Mouse (Mus musculus): Measurements from ENCODE around the gene Atl2. TPM values are rescaled to one million over a fixed set of nuclear protein-coding genes. Genes with fewer than 3 reads are reported as not detected.
A peak's percentile ranks its signal among the peaks of the same experiment; 100 is the strongest.

Atl2 gene
- polyA plus RNA-seq (2015; fragmentation: Nextera tagmentation; extraction: Ambion mirVana), result 31.8 and 36.4 TPM in 2 replicates

GRCm38 (mm10) chr17:79895911-79896423 lies at the start of gene Atl2:
Atl2 (minus strand) TSS chr17:79896123.
- Histone ChIP-seq H3K4me1 (peaks cover 25% of the 10 kb centered on the region), H3K9me3 (replicated peaks) (no peaks in the 10 kb centered on the region), H3K27ac (peak within 1 kb of the TSS; percentile 93), H3K4me3 (peak within 1 kb of the TSS; percentile 97), H3K36me3 (ENCODE audit: poor library complexity, severe bottlenecking) (no peaks in the 10 kb centered on the region), H3K4me2 (peak within 1 kb of the TSS; percentile 81), H3K27me3 (peaks cover 21% of the 10 kb centered on the region), H3K9ac (peak within 1 kb of the TSS; percentile 93)
- WGBS, result under 1% methylated on average over 41 of the region's 51 CpGs
- peak; percentile 95 for ATAC-seq

DNA sequence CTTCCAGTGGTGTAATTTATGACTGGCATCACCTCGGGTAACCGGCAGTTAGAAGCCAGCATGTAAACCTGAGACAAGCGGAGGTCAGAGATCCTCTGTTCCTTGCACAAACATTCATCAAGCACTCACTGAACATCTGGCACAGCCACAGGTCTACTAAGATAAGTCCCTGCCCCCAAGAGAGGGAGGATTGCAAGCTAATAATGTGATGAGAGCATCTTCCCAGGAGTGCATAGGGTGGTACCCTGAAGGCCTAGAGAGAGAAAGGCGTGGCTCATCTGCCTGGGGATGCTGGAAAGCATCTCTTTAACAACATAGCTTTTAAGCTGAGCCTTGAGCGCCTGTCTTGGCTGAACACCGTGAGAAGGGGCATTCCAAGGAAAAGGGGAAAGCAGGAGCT lies 48.9 kb upstream of the Atl2 start:
- Histone ChIP-seq H3K4me1 (peaks cover 15% of the 10 kb centered on the region), H3K27ac (no peak overlapping the region), H3K9ac (no peak overlapping the region), H3K9me3 (replicated peaks) (no peaks in the 10 kb centered on the region), H3K4me3 (no peak overlapping the region), H3K4me2 (no peak overlapping the region), H3K36me3 (ENCODE audit: poor library complexity, severe bottlenecking) (no peaks in the 10 kb centered on the region), H3K27me3 (no peaks in the 10 kb centered on the region)
- 83% methylated on average over 6 of the region's 6 CpGs for WGBS
- ATAC-seq, result no peak

DNA sequence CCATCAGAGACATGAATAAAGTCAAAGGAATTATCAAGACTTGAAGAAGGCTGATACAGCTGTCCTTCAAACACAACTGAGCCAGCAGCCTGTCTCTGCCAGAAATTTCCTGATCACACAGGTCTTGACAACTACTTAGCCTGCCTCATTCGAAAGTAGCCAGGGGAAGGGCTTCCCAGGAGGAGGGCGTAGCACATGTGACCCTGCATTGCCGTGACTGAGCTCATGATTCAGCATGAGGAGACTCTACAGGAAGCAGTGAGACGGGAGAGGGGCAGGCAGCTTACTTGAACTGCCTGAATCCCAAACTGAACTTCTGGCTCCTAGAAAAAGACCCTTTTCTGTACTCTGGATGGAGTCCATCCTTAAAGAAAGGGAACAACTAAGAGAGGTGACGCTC lies 46.5 kb upstream of the Atl2 start:
- 83% methylated on average over 5 of the region's 5 CpGs for WGBS
- Histone ChIP-seq H3K4me3 (no peak overlapping the region), H3K4me2 (no peak overlapping the region), H3K27ac (no peak overlapping the region), H3K9me3 (replicated peaks) (no peaks in the 10 kb centered on the region), H3K4me1 (no peaks in the 10 kb centered on the region), H3K36me3 (ENCODE audit: poor library complexity, severe bottlenecking) (no peaks in the 10 kb centered on the region), H3K9ac (no peak overlapping the region), H3K27me3 (no peaks in the 10 kb centered on the region)
- ATAC-seq, result no peak

- no peak overlapping the region for H3K4me3 ChIP-seq
- ATAC-seq, result no peak
- no peaks in the 10 kb centered on the region for H3K9me3 ChIP-seq (replicated peaks)
- H3K4me1 ChIP-seq, result no peaks in the 10 kb centered on the region
- H3K4me2 ChIP-seq, result no peak overlapping the region
- no peaks in the 10 kb centered on the region for H3K36me3 ChIP-seq (ENCODE audit: poor library complexity, severe bottlenecking)
- H3K27ac ChIP-seq, result no peak overlapping the region
- WGBS, result 84% methylated on average over 3 of the region's 3 CpGs
- no peaks in the 10 kb centered on the region for H3K27me3 ChIP-seq
- H3K9ac ChIP-seq, result no peak overlapping the region
These were observed 43.2 kb upstream of the Atl2 start for GRCm38 (mm10) chr17:79939133-79939532.

GRCm38 (mm10) chr17:79937921-79938601 lies 42.1 kb upstream of the Atl2 start:
- no peaks in the 10 kb centered on the region for H3K9me3 ChIP-seq (replicated peaks)
- 77% methylated on average over 10 of the region's 10 CpGs for WGBS
- H3K27me3 ChIP-seq, result no peaks in the 10 kb centered on the region
- no peak overlapping the region for H3K27ac ChIP-seq
- H3K9ac ChIP-seq, result no peak overlapping the region
- no peak overlapping the region for H3K4me3 ChIP-seq
- no peaks in the 10 kb centered on the region for H3K36me3 ChIP-seq (ENCODE audit: poor library complexity, severe bottlenecking)
- ATAC-seq, result no peak
- no peaks in the 10 kb centered on the region for H3K4me1 ChIP-seq
- no peak overlapping the region for H3K4me2 ChIP-seq

DNA sequence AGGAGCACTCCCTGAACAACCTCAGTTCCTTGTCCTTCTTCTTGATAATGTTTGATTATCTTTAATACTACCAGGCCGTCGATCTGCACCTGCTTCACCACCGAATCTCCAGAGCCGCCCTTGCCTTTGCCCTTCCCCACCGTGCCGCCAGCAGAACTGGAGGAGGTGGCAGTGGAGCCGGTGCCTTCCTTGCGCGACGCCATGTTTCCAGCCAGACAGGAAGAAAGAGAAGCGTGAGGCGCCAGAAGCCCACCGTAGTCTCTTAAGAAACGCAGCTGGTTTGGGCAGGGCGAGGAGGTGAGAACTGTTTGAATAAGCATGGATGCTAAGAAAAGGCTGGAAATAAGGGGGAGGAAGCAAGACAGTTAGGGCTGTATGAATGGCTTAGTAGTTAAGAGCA lies 38.4 kb upstream of the Atl2 start:
- H3K9ac ChIP-seq, result no peak overlapping the region
- H3K27ac ChIP-seq, result no peak overlapping the region
- no peaks in the 10 kb centered on the region for H3K4me1 ChIP-seq
- 91% methylated on average over 15 of the region's 15 CpGs for WGBS
- no peaks in the 10 kb centered on the region for H3K27me3 ChIP-seq
- no peak overlapping the region for H3K4me3 ChIP-seq
- no peaks in the 10 kb centered on the region for H3K36me3 ChIP-seq (ENCODE audit: poor library complexity, severe bottlenecking)
- H3K4me2 ChIP-seq, result no peak overlapping the region
- no peaks in the 10 kb centered on the region for H3K9me3 ChIP-seq (replicated peaks)
- no peak for ATAC-seq

DNA sequence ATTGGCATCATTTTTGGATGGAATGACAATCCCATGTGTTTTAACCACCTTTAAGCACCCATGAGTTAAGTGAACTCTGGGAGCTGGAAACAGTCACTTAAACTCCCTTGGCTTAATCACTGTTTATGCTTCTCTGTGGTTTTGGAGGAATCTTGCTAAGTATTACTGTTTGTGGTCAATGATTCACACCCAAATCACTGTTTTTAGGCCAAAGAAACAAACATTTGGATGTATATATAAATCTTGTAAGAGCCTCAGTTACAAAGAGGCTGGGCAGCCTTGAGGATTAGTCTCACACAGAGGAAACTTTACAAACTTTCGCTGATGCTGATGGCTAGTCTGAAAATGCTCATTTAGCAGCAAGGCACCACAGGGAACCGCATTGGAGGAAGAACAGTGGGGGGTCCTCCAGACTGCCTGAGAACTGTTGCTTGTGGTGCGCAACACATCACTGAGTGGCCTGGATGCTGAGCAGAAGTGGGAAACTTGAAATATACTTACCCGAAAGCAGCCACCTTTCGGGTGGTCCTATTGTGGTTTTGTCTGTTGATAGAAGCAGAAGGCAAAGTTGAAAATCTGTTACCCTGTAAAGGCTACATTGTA lies 36.9 kb upstream of the Atl2 start:
- no peak for ATAC-seq
- Histone ChIP-seq H3K9me3 (replicated peaks) (no peaks in the 10 kb centered on the region), H3K27ac (no peak overlapping the region), H3K27me3 (no peaks in the 10 kb centered on the region), H3K4me2 (no peak overlapping the region), H3K4me3 (no peak overlapping the region), H3K36me3 (ENCODE audit: poor library complexity, severe bottlenecking) (no peaks in the 10 kb centered on the region), H3K9ac (no peak overlapping the region), H3K4me1 (no peaks in the 10 kb centered on the region)
- 41% methylated on average over 5 of the region's 5 CpGs for WGBS

GRCm38 (mm10) chr17:79927110-79927509 lies 31.2 kb upstream of the Atl2 start:
- ATAC-seq, result no peak
- WGBS, result 93% methylated on average over 2 of the region's 2 CpGs
- Histone ChIP-seq H3K27me3 (no peaks in the 10 kb centered on the region), H3K27ac (no peak overlapping the region), H3K4me1 (no peaks in the 10 kb centered on the region), H3K4me3 (no peak overlapping the region), H3K9ac (no peak overlapping the region), H3K9me3 (replicated peaks) (no peaks in the 10 kb centered on the region), H3K36me3 (ENCODE audit: poor library complexity, severe bottlenecking) (no peaks in the 10 kb centered on the region), H3K4me2 (no peak overlapping the region)

DNA sequence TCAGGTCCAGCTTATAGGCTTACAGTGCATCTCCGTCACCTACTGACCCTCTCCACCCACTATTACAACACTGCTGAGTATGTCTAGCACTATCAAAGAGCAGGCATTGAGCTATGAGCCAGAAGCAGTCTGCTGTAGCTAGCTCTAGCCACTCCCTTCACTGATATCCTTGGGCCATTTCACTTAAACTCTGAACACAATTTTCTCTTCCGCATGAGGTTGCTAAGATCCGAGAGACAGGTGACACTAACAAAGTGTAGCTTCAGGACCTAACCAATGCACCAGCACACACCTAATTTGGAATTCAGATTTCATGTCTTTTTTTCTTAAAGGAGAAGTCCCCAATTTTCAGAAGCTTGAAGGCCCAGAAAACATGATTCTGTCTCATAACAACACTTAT lies 30.6 kb upstream of the Atl2 start:
- no peak overlapping the region for H3K4me3 ChIP-seq
- H3K4me1 ChIP-seq, result no peaks in the 10 kb centered on the region
- no peak for ATAC-seq
- no peaks in the 10 kb centered on the region for H3K27me3 ChIP-seq
- 91% methylated on average over 3 of the region's 3 CpGs for WGBS
- no peak overlapping the region for H3K9ac ChIP-seq
- H3K27ac ChIP-seq, result no peak overlapping the region
- H3K9me3 ChIP-seq (replicated peaks), result no peaks in the 10 kb centered on the region
- no peak overlapping the region for H3K4me2 ChIP-seq
- no peaks in the 10 kb centered on the region for H3K36me3 ChIP-seq (ENCODE audit: poor library complexity, severe bottlenecking)

GRCm38 (mm10) chr17:79925865-79926421 lies 30.0 kb upstream of the Atl2 start:
- Histone ChIP-seq H3K27me3 (no peaks in the 10 kb centered on the region), H3K4me1 (no peaks in the 10 kb centered on the region), H3K27ac (no peak overlapping the region), H3K9ac (no peak overlapping the region), H3K9me3 (replicated peaks) (no peaks in the 10 kb centered on the region), H3K36me3 (ENCODE audit: poor library complexity, severe bottlenecking) (no peaks in the 10 kb centered on the region), H3K4me3 (no peak overlapping the region), H3K4me2 (no peak overlapping the region)
- 93% methylated on average over 11 of the region's 11 CpGs for WGBS
- no peak for ATAC-seq

DNA sequence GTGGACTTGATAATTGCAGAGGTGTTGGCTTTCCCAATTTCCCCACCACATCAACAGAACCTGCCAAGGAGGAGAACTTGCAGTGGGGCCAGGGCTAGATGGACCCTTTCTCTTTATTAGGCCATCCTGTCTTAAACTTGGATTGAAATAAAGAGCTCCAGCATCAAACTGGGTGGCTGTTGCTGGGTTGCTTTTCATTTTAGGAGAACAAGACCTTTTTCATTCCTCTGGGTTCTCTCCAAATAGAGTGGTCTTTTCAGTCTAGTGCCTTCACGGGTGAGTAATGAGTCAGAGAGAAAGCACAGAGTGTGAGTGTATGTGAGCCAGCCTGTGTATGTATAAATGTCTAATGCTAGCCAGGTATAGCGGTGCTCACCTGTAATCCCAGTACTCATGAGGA lies 24.4 kb upstream of the Atl2 start:
- Histone ChIP-seq H3K4me3 (no peak overlapping the region), H3K36me3 (ENCODE audit: poor library complexity, severe bottlenecking) (no peaks in the 10 kb centered on the region), H3K27me3 (no peaks in the 10 kb centered on the region), H3K9me3 (replicated peaks) (no peaks in the 10 kb centered on the region), H3K27ac (no peak overlapping the region), H3K4me2 (no peak overlapping the region), H3K9ac (no peak overlapping the region), H3K4me1 (0 out of 2 replicates have a peak, but pooled peaks cover 3% of the 10 kb centered on the region)
- 84% methylated on average over 2 of the region's 2 CpGs for WGBS
- no peak for ATAC-seq

DNA sequence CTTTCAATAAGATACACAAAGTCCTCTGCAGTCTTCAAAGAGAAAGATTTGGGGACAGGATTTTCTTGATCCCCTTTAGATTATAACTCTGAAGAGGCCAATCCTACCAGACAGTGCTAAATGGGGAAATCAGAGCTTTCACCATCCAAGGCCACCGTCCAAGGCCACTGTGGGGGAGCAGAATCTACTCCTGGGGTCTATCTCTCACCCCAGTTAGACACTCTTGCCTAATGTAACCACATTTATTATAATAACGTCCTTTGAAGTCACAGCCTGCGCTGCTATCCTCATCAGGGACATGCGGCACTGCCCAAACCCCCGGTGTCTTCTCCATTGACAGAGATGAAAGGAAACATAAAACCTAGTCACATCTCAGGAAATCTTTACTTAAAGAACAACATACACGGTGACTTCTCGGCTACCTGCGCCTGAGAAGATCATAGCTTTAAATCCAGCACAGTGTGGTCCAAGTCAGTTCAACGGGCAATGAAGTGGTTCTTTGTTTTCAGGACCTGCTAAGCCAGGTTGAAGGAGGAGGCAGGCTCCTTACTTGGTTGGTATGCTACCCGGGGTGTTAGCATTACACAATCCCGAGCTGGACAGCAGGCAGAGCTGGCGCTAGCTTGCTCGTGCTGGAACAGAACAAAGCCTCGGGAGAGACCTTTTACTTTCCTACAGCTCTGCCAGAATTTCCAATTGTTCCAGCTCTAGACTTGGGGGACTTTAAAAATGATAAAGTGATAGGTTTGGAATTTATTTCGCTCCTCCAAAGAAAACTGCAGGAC lies 23.8 kb upstream of the Atl2 start:
- Histone ChIP-seq H3K27me3 (no peaks in the 10 kb centered on the region), H3K9ac (no peak overlapping the region), H3K4me1 (0 out of 2 replicates have a peak, but pooled peaks cover 3% of the 10 kb centered on the region), H3K9me3 (replicated peaks) (no peaks in the 10 kb centered on the region), H3K36me3 (ENCODE audit: poor library complexity, severe bottlenecking) (no peaks in the 10 kb centered on the region), H3K4me3 (no peak overlapping the region), H3K27ac (no peak overlapping the region), H3K4me2 (no peak overlapping the region)
- WGBS, result 61% methylated on average over 15 of the region's 15 CpGs
- no peak for ATAC-seq

All from forebrain, embryonic 13.5 days (tissue).